In the genomic region with DNA sequence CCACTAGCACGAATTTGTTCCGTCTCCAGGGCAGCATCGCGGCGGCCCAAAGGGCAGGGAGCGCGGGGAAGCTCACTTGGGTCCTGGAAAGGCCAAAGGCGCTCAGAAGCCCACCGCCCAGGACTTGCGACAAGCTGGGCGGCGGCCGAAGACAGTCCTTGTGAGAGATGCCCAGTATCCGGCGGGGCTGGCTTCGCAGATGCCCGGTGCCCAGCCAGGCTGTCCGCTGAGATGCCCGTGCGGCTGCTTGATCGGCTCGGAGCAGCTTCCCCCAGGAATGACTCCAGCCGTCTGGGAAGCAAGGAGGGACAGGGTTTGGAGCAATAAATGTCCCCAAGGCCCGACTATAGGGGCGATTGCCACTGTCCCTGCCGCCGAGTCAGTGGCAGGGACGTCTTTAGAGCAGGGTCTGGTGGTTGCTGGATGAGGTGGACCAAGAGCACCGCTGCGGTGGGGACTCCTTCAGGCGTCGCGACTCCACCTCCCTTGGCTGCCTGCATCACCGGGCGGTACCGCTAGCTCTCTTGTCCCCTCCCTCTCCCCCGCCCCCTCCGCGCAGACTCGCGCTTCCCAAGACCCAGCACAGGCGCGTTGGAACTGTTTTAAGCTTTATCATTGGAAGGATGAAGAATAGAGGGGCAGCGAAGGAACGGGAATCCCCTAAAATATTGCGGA, we compare ENCODE assay signal across 9 mouse cellular contexts. TPM values are rescaled to one million over a fixed set of nuclear protein-coding genes. Genes with fewer than 3 reads are reported as not detected.
DNase-seq lines count a peak whose midpoint lies in the region; ATAC-seq and TF ChIP-seq lines count a peak whose summit lies in the region.
"Had no signal": no experiment of that assay in that cellular context is flagged by ENCODE, and none has a peak within 500 bp of the region (broad histone marks: within the 10 kb centered on the region; RNA-seq: fewer than 3 reads in every experiment).

A gene (minus strand): TSS at position 558 of the 675 bp plus-strand sequence.

- H3K27ac ChIP-seq in forebrain, embryonic 14.5 days (ENCODE audit: low read depth, low read length): no peak within 1 kb of the TSS
- peak within 1 kb of the TSS; percentile 64 for H3K27ac ChIP-seq in hindbrain, postnatal 0 days
- H3K27ac ChIP-seq in neural tube, embryonic 15.5 days (replicated peaks): no peak within 1 kb of the TSS; the same call in 1 of the 2 replicates

- WGBS in forebrain, embryonic 14.5 days: under 1% methylated on average over 46 of the region's 46 CpGs
- WGBS in hindbrain, postnatal 0 days: under 1% methylated on average over 45 of the region's 46 CpGs
- 1% methylated on average over 45 of the region's 46 CpGs for WGBS in neural tube, embryonic 15.5 days

- H3K9ac ChIP-seq in forebrain, embryonic 14.5 days (ENCODE audit: low read length): peak within 1 kb of the TSS; percentile 43
- H3K9ac ChIP-seq in hindbrain, postnatal 0 days (replicated peaks; ENCODE audit: low read length): peak within 1 kb of the TSS; percentile 71
- H3K9ac ChIP-seq in neural tube, embryonic 15.5 days (replicated peaks): peak within 1 kb of the TSS; percentile 60

- no peaks in the 10 kb centered on the region for H3K4me1 ChIP-seq in forebrain, embryonic 14.5 days (ENCODE audit: control insufficient read depth, insufficient read depth, low read length)
- no peaks in the 10 kb centered on the region for H3K4me1 ChIP-seq in hindbrain, postnatal 0 days (ENCODE audit: insufficient read depth, low read length)
- H3K4me1 ChIP-seq in neural tube, embryonic 15.5 days: peaks cover 34% of the 10 kb centered on the region

- peak within 1 kb of the TSS; percentile 61 for H3K4me2 ChIP-seq in forebrain, embryonic 14.5 days (ENCODE audit: low read length)
- H3K4me2 ChIP-seq in hindbrain, postnatal 0 days (ENCODE audit: low read depth, low read length): peak within 1 kb of the TSS; percentile 78
- peak within 1 kb of the TSS; percentile 92 for H3K4me2 ChIP-seq in neural tube, embryonic 15.5 days

- no peak for TF ChIP-seq CTCF in hindbrain, postnatal 0 days (IDR thresholded peaks at IDR 0.05; ENCODE audit: low read depth)

- intact Hi-C loops in left cerebral cortex, postnatal 4 days (cut with DNase I): no loop called here

- H3K4me3 ChIP-seq in forebrain, embryonic 14.5 days (ENCODE audit: low read depth, low read length): peak within 1 kb of the TSS; percentile 34
- H3K4me3 ChIP-seq in hindbrain, postnatal 0 days (ENCODE audit: low read length): peak within 1 kb of the TSS; percentile 50
- H3K4me3 ChIP-seq in neural tube, embryonic 15.5 days (replicated peaks): peak within 1 kb of the TSS; percentile 58

- no peak for ATAC-seq in forebrain, embryonic 14.5 days
- ATAC-seq in hindbrain, postnatal 0 days: peak; percentile 84
- peak; percentile 88 for ATAC-seq in neural tube, embryonic 15.5 days (ENCODE audit: low FRiP score)

- DNase-seq in cerebellum, adult 9-11 months: peak; percentile 17
- no peak for DNase-seq in cerebellum, adult 9-10 months
- DNase-seq in adrenal gland, postnatal 10 days: peak; percentile 81
- peak; percentile 71 for DNase-seq in forebrain, embryonic 14.5 days (ENCODE audit: low spot score)
- DNase-seq in hindbrain, postnatal 0 days (ENCODE audit: low spot score): peak; percentile 82
- peak; percentile 59 for DNase-seq in left cerebral cortex, postnatal 4 days
- no peak for DNase-seq in natural killer cell, adult 2 months (ENCODE audit: low spot score in 2 of 2)

- H3K36me3 ChIP-seq in forebrain, embryonic 14.5 days (ENCODE audit: control insufficient read depth, insufficient read depth, low read length): no peaks in the 10 kb centered on the region
- H3K36me3 ChIP-seq in hindbrain, postnatal 0 days (ENCODE audit: insufficient read depth, low read length): no peaks in the 10 kb centered on the region
- no peaks in the 10 kb centered on the region for H3K36me3 ChIP-seq in neural tube, embryonic 15.5 days

- peaks cover 53% of the 10 kb centered on the region for H3K27me3 ChIP-seq in forebrain, embryonic 14.5 days (replicated peaks; ENCODE audit: control insufficient read depth, insufficient read depth, low read length)
- H3K27me3 ChIP-seq in hindbrain, postnatal 0 days (ENCODE audit: insufficient read depth, low read length): peaks cover 25% of the 10 kb centered on the region; the same call in 1 of the 2 replicates
- H3K27me3 ChIP-seq in neural tube, embryonic 15.5 days (replicated peaks): peaks cover 78% of the 10 kb centered on the region

- H3K9me3 ChIP-seq in forebrain, embryonic 14.5 days (replicated peaks; ENCODE audit: control insufficient read depth, low read length): no peaks in the 10 kb centered on the region
- H3K9me3 ChIP-seq in hindbrain, postnatal 0 days (ENCODE audit: low read length): no peaks in the 10 kb centered on the region
- H3K9me3 ChIP-seq in neural tube, embryonic 15.5 days (replicated peaks): no peaks in the 10 kb centered on the region

RNA-seq across cellular contexts. Expression of the gene that starts here (rescaled TPM):
- total RNA-seq in adrenal gland, postnatal 10 days (2021): 1 to 10 TPM; 1.8 to 2.0 TPM
- polyA plus RNA-seq in forebrain, embryonic 14.5 days (2014; fragmentation: Nextera tagmentation; extraction: Ambion mirVana): 1.8 and 4.8 TPM in 2 replicates
- 16.6 and 23.8 TPM in 2 replicates for total RNA-seq in hindbrain, postnatal 0 days (2014; rRNA removed)
- polyA plus RNA-seq in hindbrain, postnatal 0 days (2015; fragmentation: Nextera tagmentation; extraction: Ambion mirVana): 17.9 and 18.6 TPM in 2 replicates
- total RNA-seq in left cerebral cortex, postnatal 4 days (2021): 10 to 100 TPM; 27.7 to 30.6 TPM
- polyA plus RNA-seq in neural tube, embryonic 15.5 days (2015; fragmentation: Nextera tagmentation; extraction: Ambion mirVana): 13.9 and 14.3 TPM in 2 replicates
- total RNA-seq: heart, postnatal 36 days had no signal

Comparison
In these comparisons a context has a peak if more than half of its experiments do, and no peak if none do; other contexts are left out.
1. DNase-seq: peak in cerebellum, adult 9-11 months (single experiment), adrenal gland, postnatal 10 days (single experiment), forebrain, embryonic 14.5 days (single experiment), hindbrain, postnatal 0 days (single experiment) and left cerebral cortex, postnatal 4 days (single experiment); none in cerebellum, adult 9-10 months (single experiment) and natural killer cell, adult 2 months (0 of 2).
2. Peak in every context shown above with its lines, with median percentiles within 50 percentile points of each other: H3K4me2 ChIP-seq, H3K4me3 ChIP-seq and H3K9ac ChIP-seq.